Mouse (Mus musculus) brain, embryonic 14.5 days (tissue): Measurements from ENCODE around the gene Lrrk2. TPM values are rescaled to one million over a fixed set of nuclear protein-coding genes. Genes with fewer than 3 reads are reported as not detected.

Experiments
- DNase-seq: peaks from one replicate; pipeline ENCODE4 v3.0.0-alpha.2; 2011; ENCODE audit warnings: low read depth
- CTCF ChIP-seq: fragments of 200-500 bp; IDR thresholded peaks from 2 replicates; pipeline ENCODE4 v1.5.1; 2012; ENCODE audit warnings: inconsistent platforms, mild to moderate bottlenecking, moderate library complexity, borderline replicate concordance; ENCODE audit not compliant: insufficient read depth, insufficient read length; ENCODE audit errors: extremely low read depth
- POLR2A ChIP-seq: fragments of 200-500 bp; IDR thresholded peaks from 2 replicates; pipeline ENCODE4 v1.6.1; 2012; ENCODE audit warnings: mild to moderate bottlenecking, inconsistent platforms, borderline replicate concordance; ENCODE audit not compliant: poor library complexity, insufficient read depth, insufficient read length, severe bottlenecking; ENCODE audit errors: extremely low read depth
- polyA plus RNA-seq: library from polyadenylated mRNA; depleted of rRNA; stranded (reverse); fragments of >200 nt; gene quantifications from 2 replicates; pipeline ENCODE4 v1.2.3, GENCODE M21; 2012; rRNA removed

Lrrk2 gene
- 1.2 and 2.3 TPM in 2 replicates for polyA plus RNA-seq

DNA sequence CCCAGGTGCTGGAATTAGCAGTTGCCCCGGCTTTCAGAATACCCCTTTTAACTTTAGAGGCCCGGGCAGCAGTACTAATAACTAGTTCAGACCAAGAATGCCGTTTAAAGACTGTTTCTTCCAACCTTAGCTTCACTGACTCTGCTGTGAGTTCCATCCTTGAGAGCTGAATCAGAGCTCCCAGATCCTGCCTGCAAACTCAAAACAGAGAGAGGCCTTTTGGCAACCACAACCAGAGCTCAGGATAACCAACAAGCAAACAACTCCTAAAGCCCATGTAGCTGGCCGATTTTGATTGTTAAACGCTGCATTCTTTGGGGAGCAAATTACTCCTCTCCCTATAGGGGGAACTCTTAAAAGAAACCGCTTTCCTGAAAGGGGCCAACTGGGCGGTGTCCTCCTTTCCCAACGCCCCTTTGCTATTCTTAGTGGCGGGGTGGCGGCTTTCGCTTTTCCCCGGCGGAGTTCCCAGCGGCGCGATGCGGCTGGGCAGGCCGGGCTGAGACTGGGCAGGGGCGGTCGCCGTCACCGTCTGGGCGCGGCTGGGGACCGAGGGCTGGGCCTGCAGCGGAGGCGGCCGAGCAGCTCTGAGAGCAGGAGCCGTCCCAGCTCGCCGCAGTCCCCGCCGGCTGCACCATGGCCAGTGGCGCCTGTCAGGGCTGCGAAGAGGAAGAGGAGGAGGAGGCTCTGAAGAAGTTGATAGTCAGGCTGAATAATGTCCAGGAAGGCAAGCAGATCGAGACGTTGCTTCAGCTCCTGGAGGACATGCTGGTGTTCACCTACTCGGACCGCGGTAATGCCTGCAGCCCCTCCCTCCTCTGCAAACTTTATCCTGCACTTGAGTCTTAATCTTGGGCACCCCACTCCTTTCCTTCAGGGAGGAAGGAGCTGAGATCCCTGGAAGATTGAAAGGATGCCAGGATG lies at the start of gene Lrrk2:
Gene Lrrk2 (plus strand): TSS at position 531 of the 924 bp plus-strand sequence.
- TF ChIP-seq POLR2A (peak; percentile 29; the same call in 1 of the 2 replicates), CTCF (no peak)
- DNase-seq = peak; percentile 83

DNA sequence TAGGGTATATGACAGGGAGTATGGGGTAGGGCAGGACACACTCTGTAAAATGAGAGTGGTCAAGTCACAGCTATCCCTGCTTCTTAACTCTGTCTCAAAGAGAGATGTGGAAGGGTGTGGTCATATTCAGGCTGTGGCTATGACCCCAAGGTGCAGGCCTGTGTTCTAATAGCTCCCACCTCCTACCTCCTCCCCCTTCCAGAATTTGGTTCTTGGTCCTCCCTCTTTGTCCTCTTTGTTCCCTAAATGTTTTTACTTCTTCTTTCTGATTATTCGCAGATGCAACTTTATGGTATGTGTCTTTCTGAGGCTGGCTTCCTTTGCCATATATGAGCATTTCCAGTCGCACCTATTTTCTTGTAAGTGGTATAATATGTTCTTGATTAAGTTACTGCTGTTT lies 48.5 kb upstream of the Lrrk2 start:
- no peak for DNase-seq
- TF ChIP-seq CTCF (no peak), POLR2A (no peak)

- DNase-seq = no peak
- TF ChIP-seq CTCF (no peak), POLR2A (no peak)
Measured at GRCm38 (mm10) chr15:91629137-91629536, 43.8 kb upstream of the Lrrk2 start.

GRCm38 (mm10) chr15:91632473-91632872 lies 40.5 kb upstream of the Lrrk2 start:
- TF ChIP-seq POLR2A = no peak
- no peak for TF ChIP-seq CTCF
- DNase-seq = no peak

GRCm38 (mm10) chr15:91633051-91633450 lies 39.9 kb upstream of the Lrrk2 start:
- no peak for TF ChIP-seq CTCF
- TF ChIP-seq POLR2A = no peak
- DNase-seq = no peak

GRCm38 (mm10) chr15:91633806-91634205 lies 39.2 kb upstream of the Lrrk2 start:
- DNase-seq = no peak
- no peak for TF ChIP-seq CTCF

- DNase-seq = no peak
- no peak for TF ChIP-seq CTCF
- no peak for TF ChIP-seq POLR2A
Measured at GRCm38 (mm10) chr15:91634236-91634635, 38.7 kb upstream of the Lrrk2 start.

GRCm38 (mm10) chr15:91641631-91642030 lies 31.3 kb upstream of the Lrrk2 start:
- no peak for DNase-seq
- no peak for TF ChIP-seq CTCF
- TF ChIP-seq POLR2A = no peak

DNA sequence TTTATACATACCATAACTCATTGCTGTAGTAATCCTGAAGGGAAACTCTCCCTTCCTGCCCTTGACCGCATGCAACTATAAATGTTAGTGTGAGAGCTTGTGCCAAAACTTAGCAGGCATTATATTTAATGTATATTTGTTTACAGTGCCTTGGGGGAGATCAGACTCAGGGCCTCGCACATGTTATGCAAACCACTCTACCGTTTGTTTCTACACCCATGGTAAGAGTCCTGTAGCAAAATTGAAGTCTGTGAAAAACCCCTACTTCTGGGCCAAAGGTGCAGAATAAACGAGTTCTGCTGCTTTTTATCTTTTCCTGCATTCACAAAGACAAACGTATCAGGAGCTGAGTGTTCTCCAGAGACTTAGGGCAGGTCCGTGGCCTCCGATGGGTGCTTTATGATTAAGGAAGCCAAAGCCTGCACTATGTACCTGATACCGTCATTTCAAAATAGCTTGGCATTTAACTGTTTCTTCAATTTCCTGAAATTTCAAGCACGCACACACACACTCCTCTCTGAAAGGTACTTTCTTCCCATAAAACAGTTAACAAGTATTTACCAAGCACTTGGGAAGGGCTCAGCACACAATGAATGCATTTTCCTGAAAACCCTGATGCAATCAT lies 30.2 kb upstream of the Lrrk2 start:
- TF ChIP-seq POLR2A = no peak
- no peak for TF ChIP-seq CTCF
- no peak for DNase-seq

GRCm38 (mm10) chr15:91643632-91644348 lies 29.2 kb upstream of the Lrrk2 start:
- TF ChIP-seq POLR2A (no peak), CTCF (no peak)
- DNase-seq = no peak

GRCm38 (mm10) chr15:91650270-91650669 lies 22.7 kb upstream of the Lrrk2 start:
- TF ChIP-seq CTCF (no peak), POLR2A (no peak)
- no peak for DNase-seq

DNA sequence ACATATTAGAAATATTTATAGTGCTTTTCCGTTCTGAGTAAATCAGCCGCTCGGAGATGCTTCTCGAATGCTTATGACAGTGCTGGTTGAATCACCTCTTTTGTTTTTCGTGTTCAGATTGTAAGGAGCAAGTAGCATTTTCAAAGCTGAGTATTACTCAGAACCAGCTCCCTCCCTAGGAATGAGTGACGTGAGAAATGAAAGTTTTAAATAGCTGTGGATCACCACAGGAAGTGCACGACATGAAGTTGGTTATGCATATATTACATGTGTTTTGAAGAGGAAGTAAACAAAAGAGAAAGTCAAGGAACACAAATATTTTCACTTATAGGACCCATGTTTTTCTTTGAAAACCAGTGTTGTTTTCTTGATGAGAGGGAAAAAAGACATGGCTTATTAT lies 21.5 kb upstream of the Lrrk2 start:
- no peak for TF ChIP-seq CTCF
- TF ChIP-seq POLR2A = no peak
- no peak for DNase-seq

- TF ChIP-seq POLR2A (no peak), CTCF (no peak)
- no peak for DNase-seq
Measured at GRCm38 (mm10) chr15:91658227-91658626, 14.7 kb upstream of the Lrrk2 start.
